14 mouse cellular contexts compared by ENCODE assay signal in genomic region chr16:93513616-93514041, GRCm38 (mm10).
"Had no signal": no experiment of that assay in that cellular context is flagged by ENCODE, and none has a peak within 500 bp of the region (broad histone marks: within the 10 kb centered on the region; RNA-seq: fewer than 3 reads in every experiment).

No protein-coding gene starts in this region.

- DNase-seq: kidney, adult 11 months; kidney, adult 9 months; kidney, postnatal 36 days; left cerebral cortex, postnatal 4 days; right cerebral cortex, postnatal 14 days; thymus, adult 18-20 months; thymus, postnatal 25 days had no signal

- H3K9ac ChIP-seq: limb, embryonic 13.5 days; liver, embryonic 14.5 days; midbrain, embryonic 12.5 days had no signal

- H3K4me3 ChIP-seq: limb, embryonic 13.5 days; midbrain, embryonic 12.5 days had no signal

- H3K27ac ChIP-seq: hindbrain, postnatal 0 days; kidney, postnatal 0 days; limb, embryonic 13.5 days; liver, embryonic 14.5 days; macrophage; midbrain, embryonic 12.5 days had no signal

- ATAC-seq: hindbrain, postnatal 0 days; midbrain, embryonic 16.5 days had no signal

- H3K4me1 ChIP-seq: limb, embryonic 13.5 days; midbrain, embryonic 12.5 days had no signal

- H3K4me2 ChIP-seq: limb, embryonic 13.5 days; midbrain, embryonic 12.5 days had no signal

- H3K27me3 ChIP-seq: limb, embryonic 13.5 days; midbrain, embryonic 12.5 days had no signal

- H3K9me3 ChIP-seq: limb, embryonic 13.5 days; midbrain, embryonic 12.5 days had no signal

- H3K36me3 ChIP-seq: limb, embryonic 13.5 days; midbrain, embryonic 12.5 days had no signal
